In genomic region chr4:86045876-86046275, GRCm38 (mm10) we compare ENCODE assay signal across 11 mouse cellular contexts.
DNase-seq lines count a peak whose midpoint lies in the region; ATAC-seq lines count a peak whose summit lies in the region.
"Had no signal": no experiment of that assay in that cellular context is flagged by ENCODE, and none has a peak within 500 bp of the region (broad histone marks: within the 10 kb centered on the region; RNA-seq: fewer than 3 reads in every experiment).

No protein-coding gene starts in this region.

- no peak overlapping the region for H3K4me3 ChIP-seq in midbrain, embryonic 16.5 days (ENCODE audit: low read depth, low read length)
- no peak overlapping the region for H3K4me3 ChIP-seq in midbrain, embryonic 11.5 days (ENCODE audit: low read depth, low read length)
- H3K4me3 ChIP-seq: embryonic facial prominence, embryonic 15.5 days; heart, embryonic 13.5 days; limb, embryonic 15.5 days had no signal

- no peaks in the 10 kb centered on the region for H3K9me3 ChIP-seq in midbrain, embryonic 16.5 days (replicated peaks; ENCODE audit: control insufficient read depth, low read length, poor library complexity, severe bottlenecking)
- H3K9me3 ChIP-seq in midbrain, embryonic 11.5 days (ENCODE audit: control insufficient read depth, low read length): no peaks in the 10 kb centered on the region
- H3K9me3 ChIP-seq: embryonic facial prominence, embryonic 15.5 days; heart, embryonic 13.5 days; limb, embryonic 15.5 days had no signal

- H3K4me1 ChIP-seq in midbrain, embryonic 16.5 days (ENCODE audit: control insufficient read depth, insufficient read depth, low read length): peaks cover 3% of the 10 kb centered on the region; the same call in 1 of the 2 replicates
- no peaks in the 10 kb centered on the region for H3K4me1 ChIP-seq in midbrain, embryonic 11.5 days (ENCODE audit: control insufficient read depth, insufficient read depth, low read length)

- H3K9ac ChIP-seq in midbrain, embryonic 16.5 days (ENCODE audit: low read depth, low read length): no peak overlapping the region
- H3K9ac ChIP-seq in midbrain, embryonic 11.5 days (ENCODE audit: low read length): no peak overlapping the region
- H3K9ac ChIP-seq: embryonic facial prominence, embryonic 15.5 days; heart, embryonic 13.5 days; limb, embryonic 15.5 days had no signal

- no peaks in the 10 kb centered on the region for H3K36me3 ChIP-seq in midbrain, embryonic 16.5 days (ENCODE audit: control insufficient read depth, insufficient read depth, low read length)
- no peaks in the 10 kb centered on the region for H3K36me3 ChIP-seq in midbrain, embryonic 11.5 days (ENCODE audit: control insufficient read depth, insufficient read depth, low read length)
- H3K36me3 ChIP-seq: embryonic facial prominence, embryonic 15.5 days; heart, embryonic 13.5 days; limb, embryonic 15.5 days had no signal

- no peak overlapping the region for H3K4me2 ChIP-seq in midbrain, embryonic 16.5 days (ENCODE audit: low read length)
- H3K4me2 ChIP-seq in midbrain, embryonic 11.5 days: no peak overlapping the region
- H3K4me2 ChIP-seq: embryonic facial prominence, embryonic 15.5 days; heart, embryonic 13.5 days; limb, embryonic 15.5 days had no signal

- DNase-seq in midbrain, embryonic 11.5 days (ENCODE audit: low spot score, missing footprints): no peak
- DNase-seq in cerebellum, adult 11-12 months: peak; percentile 29
- peak; percentile 14 to 49 for DNase-seq in frontal cortex, adult 2 months (ENCODE audit: extremely low spot score in 1 of 2, low spot score in 1 of 2)
- DNase-seq in right cerebral cortex, postnatal 10 days (ENCODE audit: low spot score in 2 of 2): peak; percentile 37 to 50
- DNase-seq in gastrocnemius, postnatal 10 days: no peak
- DNase-seq in adrenal gland, postnatal 14 days: no peak
- DNase-seq: kidney, postnatal 25 days had no signal

- ATAC-seq in midbrain, embryonic 16.5 days: 0 out of 2 replicates have a peak, but pooled peaks have one; percentile 39
- ATAC-seq in midbrain, embryonic 11.5 days (ENCODE audit: low FRiP score): no peak

- no peak overlapping the region for H3K27ac ChIP-seq in midbrain, embryonic 16.5 days (ENCODE audit: low read length)
- no peak overlapping the region for H3K27ac ChIP-seq in midbrain, embryonic 11.5 days (ENCODE audit: low read depth, low read length)
- H3K27ac ChIP-seq: embryonic facial prominence, embryonic 15.5 days; heart, embryonic 13.5 days; limb, embryonic 15.5 days had no signal

- no peaks in the 10 kb centered on the region for H3K27me3 ChIP-seq in midbrain, embryonic 16.5 days (ENCODE audit: control insufficient read depth, insufficient read depth, low read depth, low read length)
- no peaks in the 10 kb centered on the region for H3K27me3 ChIP-seq in midbrain, embryonic 11.5 days (ENCODE audit: control insufficient read depth, insufficient read depth, low read length)
- H3K27me3 ChIP-seq: embryonic facial prominence, embryonic 15.5 days; heart, embryonic 13.5 days; limb, embryonic 15.5 days had no signal

- WGBS in midbrain, embryonic 16.5 days: 60% methylated on average over 6 of the region's 6 CpGs
- 81% methylated on average over 6 of the region's 6 CpGs for WGBS in midbrain, embryonic 11.5 days

Comparison
In these comparisons a context has a peak if more than half of its experiments do, and no peak if none do; other contexts are left out.
1. DNase-seq: peak in cerebellum, adult 11-12 months (single experiment), frontal cortex, adult 2 months (2 of 2) and right cerebral cortex, postnatal 10 days (2 of 2); none in midbrain, embryonic 11.5 days (single experiment), gastrocnemius, postnatal 10 days (single experiment) and adrenal gland, postnatal 14 days (single experiment).